Mouse (Mus musculus) CH12F3 (cell line): ENCODE data around the gene Spats2l.

Experiments used
- in situ Hi-C: fragments of 300-500 bp; cut with MboI; formaldehyde crosslinking; loops from 2 replicates; pipeline ENCODE4 v1.14.3; 2020; ENCODE audit warnings: low sequenced_read_pairs

The Spats2l gene

GRCm38 (mm10) chr1:57774001-57774667 is at the start of gene Spats2l:
Gene Spats2l (plus strand): TSS chr1:57774162.
- in situ Hi-C loops, result no loop called here

- in situ Hi-C loops, result no loop called here
Observed at GRCm38 (mm10) chr1:57725268-57725667, 48.7 kb upstream of the Spats2l start.

GRCm38 (mm10) chr1:57735877-57736276 is 38.1 kb upstream of the Spats2l start:
- in situ Hi-C loops, result no loop called here

- in situ Hi-C loops, result no loop called here
Observed at GRCm38 (mm10) chr1:57741740-57742139, 32.2 kb upstream of the Spats2l start.

- in situ Hi-C loops, result no loop called here
Observed at GRCm38 (mm10) chr1:57742266-57742665, 31.7 kb upstream of the Spats2l start.

GRCm38 (mm10) chr1:57751781-57752180 is 22.2 kb upstream of the Spats2l start:
- in situ Hi-C loops, result no loop called here

- in situ Hi-C loops, result no loop called here
Observed at GRCm38 (mm10) chr1:57766396-57766795, 7.6 kb upstream of the Spats2l start.

- in situ Hi-C loops, result no loop called here
Observed at GRCm38 (mm10) chr1:57773326-57773725, 636 bp upstream of the Spats2l start.

GRCm38 (mm10) chr1:57774668-57775495 is 920 bp downstream of the Spats2l start:
- in situ Hi-C loops, result no loop called here

GRCm38 (mm10) chr1:57775496-57775790 is 1.5 kb downstream of the Spats2l start:
- in situ Hi-C loops, result no loop called here

- in situ Hi-C loops, result no loop called here
Observed at GRCm38 (mm10) chr1:57776671-57777281, 2.8 kb downstream of the Spats2l start.

GRCm38 (mm10) chr1:57784300-57784699 is 10.3 kb downstream of the Spats2l start:
- in situ Hi-C loops, result no loop called here

GRCm38 (mm10) chr1:57789831-57790230 is 15.9 kb downstream of the Spats2l start:
- in situ Hi-C loops, result no loop called here

- in situ Hi-C loops, result no loop called here
Observed at GRCm38 (mm10) chr1:57792212-57792611, 18.2 kb downstream of the Spats2l start.

- in situ Hi-C loops, result no loop called here
Observed at GRCm38 (mm10) chr1:57795838-57796237, 21.9 kb downstream of the Spats2l start.

GRCm38 (mm10) chr1:57799398-57799797 is 25.4 kb downstream of the Spats2l start:
- in situ Hi-C loops, result no loop called here

GRCm38 (mm10) chr1:57800846-57801245 is 26.9 kb downstream of the Spats2l start:
- in situ Hi-C loops, result no loop called here

- in situ Hi-C loops, result no loop called here
Observed at GRCm38 (mm10) chr1:57806126-57806525, 32.2 kb downstream of the Spats2l start.

GRCm38 (mm10) chr1:57807882-57808281 is 33.9 kb downstream of the Spats2l start:
- in situ Hi-C loops, result no loop called here

GRCm38 (mm10) chr1:57810221-57810620 is 36.3 kb downstream of the Spats2l start:
- in situ Hi-C loops, result no loop called here

GRCm38 (mm10) chr1:57817103-57817502 is 43.1 kb downstream of the Spats2l start:
- in situ Hi-C loops, result no loop called here

- in situ Hi-C loops, result no loop called here
Observed at GRCm38 (mm10) chr1:57820428-57820997, 46.6 kb downstream of the Spats2l start.
